Mouse (Mus musculus) gastrocnemius, adult 2 months (tissue): ENCODE results near the gene Suco. TPM values are rescaled to one million over a fixed set of nuclear protein-coding genes. Genes with fewer than 3 reads are reported as not detected.

ENCODE experiments used
- DNase-seq: peaks from one replicate; pipeline ENCODE4 v3.0.0; 2022
- H3K27ac ChIP-seq: fragments of 200-600 bp; 2 replicates; pipeline ENCODE4 v1.8.1; 2022; ENCODE audit warnings: mild to moderate bottlenecking
- H3K4me3 ChIP-seq: fragments of 200-600 bp; 2 replicates; pipeline ENCODE4 v1.8.1; 2022; ENCODE audit warnings: mild to moderate bottlenecking, moderate library complexity
- CTCF ChIP-seq: fragments of 200-600 bp; IDR thresholded peaks from 2 replicates; pipeline ENCODE4 v1.8.1; 2022; ENCODE audit warnings: antibody characterized with exemption, mild to moderate bottlenecking, moderate library complexity
- intact Hi-C: fragments of 180-260 bp; cut with DNase I; formaldehyde crosslinking; loops from one replicate; pipeline ENCODE4 v1.15.1; 2025
- long read RNA-seq, 2 experiments: library from polyadenylated mRNA; stranded (forward); transcript quantifications; one replicate each; pipeline ENCODE4 v2.0.0; 2021
- total RNA-seq, 2 experiments: library from RNA; stranded (reverse); gene quantifications; 2 replicates each; pipeline ENCODE4 v1.2.3; 2021

The Suco gene
- 1 to 10 TPM; 8.4 to 9.9 TPM for total RNA-seq
- long read RNA-seq, experiment 1, full-length matches to known transcripts = 1 of 4 reads
- long read RNA-seq, experiment 1, partial matches to known transcripts = 0 of 4 reads
- long read RNA-seq, experiment 1, other reads (novel, unspliced or antisense) = 3 of 4 reads
- long read RNA-seq, experiment 2, full-length matches to known transcripts = 3 of 8 reads
- long read RNA-seq, experiment 2, partial matches to known transcripts = 0 of 8 reads
- long read RNA-seq, experiment 2, other reads (novel, unspliced or antisense) = 5 of 8 reads

- TF ChIP-seq CTCF = peak; percentile 18; the same call in 1 of the 2 replicates
- H3K4me3 ChIP-seq = peak within 1 kb of the TSS; percentile 89
- H3K27ac ChIP-seq = peak within 1 kb of the TSS; percentile 95
- intact Hi-C loops = loop anchor here (5.0 to 10.0 kb wide), 3 partner anchors 91 to 1662 kb away; partner anchors contain the start of genes Cacybp, Mettl13 and Pigc
- peak; percentile 100 for DNase-seq
Measured at GRCm38 (mm10) chr1:161876553-161877447, at the start of gene Suco. Gene Suco (minus strand): TSS chr1:161876682.

- Histone ChIP-seq H3K4me3 (no peak overlapping the region), H3K27ac (no peak overlapping the region)
- no peak for TF ChIP-seq CTCF
- intact Hi-C loops = no loop called here
- DNase-seq = peak; percentile 26
Measured at GRCm38 (mm10) chr1:161925281-161925805, 48.9 kb upstream of the Suco start.

GRCm38 (mm10) chr1:161924321-161924720 lies 47.8 kb upstream of the Suco start:
- no peak overlapping the region for H3K27ac ChIP-seq
- no peak for TF ChIP-seq CTCF
- intact Hi-C loops = no loop called here
- DNase-seq = no peak
- H3K4me3 ChIP-seq = no peak overlapping the region

- intact Hi-C loops = no loop called here
- Histone ChIP-seq H3K4me3 (no peak overlapping the region), H3K27ac (no peak overlapping the region)
- TF ChIP-seq CTCF = no peak
- DNase-seq = no peak
Measured at GRCm38 (mm10) chr1:161921928-161922327, 45.4 kb upstream of the Suco start.

GRCm38 (mm10) chr1:161920475-161921454 lies 44.3 kb upstream of the Suco start:
- Histone ChIP-seq H3K4me3 (no peak overlapping the region), H3K27ac (no peak overlapping the region)
- intact Hi-C loops = no loop called here
- no peak for DNase-seq
- no peak for TF ChIP-seq CTCF

- DNase-seq = no peak
- H3K4me3 ChIP-seq = no peak overlapping the region
- no peak overlapping the region for H3K27ac ChIP-seq
- intact Hi-C loops = no loop called here
- no peak for TF ChIP-seq CTCF
Measured at GRCm38 (mm10) chr1:161919594-161919993, 43.1 kb upstream of the Suco start.

- TF ChIP-seq CTCF = no peak
- intact Hi-C loops = no loop called here
Measured at GRCm38 (mm10) chr1:161918682-161919372, 42.3 kb upstream of the Suco start.

GRCm38 (mm10) chr1:161917940-161918484 lies 41.5 kb upstream of the Suco start:
- no peak for DNase-seq
- Histone ChIP-seq H3K27ac (no peak overlapping the region), H3K4me3 (no peak overlapping the region)
- no peak for TF ChIP-seq CTCF
- intact Hi-C loops = no loop called here

More at GRCm38 (mm10) chr1:161918682-161919372, 42.3 kb upstream of the Suco start:
- no peak for DNase-seq
- H3K4me3 ChIP-seq = no peak overlapping the region
- no peak overlapping the region for H3K27ac ChIP-seq

GRCm38 (mm10) chr1:161916036-161916435 lies 39.6 kb upstream of the Suco start:
- DNase-seq = no peak
- H3K4me3 ChIP-seq = no peak overlapping the region
- intact Hi-C loops = no loop called here
- TF ChIP-seq CTCF = no peak
- no peak overlapping the region for H3K27ac ChIP-seq

- no peak for TF ChIP-seq CTCF
- Histone ChIP-seq H3K27ac (no peak overlapping the region), H3K4me3 (no peak overlapping the region)
- DNase-seq = no peak
- intact Hi-C loops = no loop called here
Measured at GRCm38 (mm10) chr1:161913648-161913984, 37.1 kb upstream of the Suco start.

GRCm38 (mm10) chr1:161912940-161913647 lies 36.6 kb upstream of the Suco start:
- no peak overlapping the region for H3K27ac ChIP-seq
- intact Hi-C loops = no loop called here

More at GRCm38 (mm10) chr1:161912940-161913647, 36.6 kb upstream of the Suco start:
- no peak for TF ChIP-seq CTCF
- H3K4me3 ChIP-seq = no peak overlapping the region
- no peak for DNase-seq
